Mouse (Mus musculus): ENCODE data around the gene Hist1h2bf. TPM values are rescaled to one million over a fixed set of nuclear protein-coding genes. Genes with fewer than 3 reads are reported as not detected.
"Not testable (repeated sequence)": the region's sequence is repeated elsewhere in the genome, so short reads cannot be mapped to it uniquely, and the experiment has no call there.

Hist1h2bf gene
- polyA plus RNA-seq, 1 experiment = 5.7 TPM

- H3K4me1 ChIP-seq (ENCODE audit: control insufficient read depth, insufficient read depth, low read length) = no peaks in the 10 kb centered on the region; the same call in 1 of the 2 replicates
- no peak overlapping the region for H3K27ac ChIP-seq (ENCODE audit: insufficient read depth, low read length)
- TF ChIP-seq POLR2A (IDR thresholded peaks at IDR 0.05; ENCODE audit: low read depth, low read length) = no peak
- no peak for TF ChIP-seq CTCF (IDR thresholded peaks at IDR 0.05; ENCODE audit: borderline replicate concordance, insufficient read depth, low read length)
- H3K4me3 ChIP-seq (ENCODE audit: insufficient read depth, low read length) = no peak overlapping the region
These were observed 17.2 kb upstream of the Hist1h2bf start for GRCm38 (mm10) chr13:23591206-23591605.

- peaks cover 3% of the 10 kb centered on the region for H3K4me1 ChIP-seq (ENCODE audit: control insufficient read depth, insufficient read depth, low read length)
These were observed 12.9 kb upstream of the Hist1h2bf start for GRCm38 (mm10) chr13:23586940-23587225.

GRCm38 (mm10) chr13:23586099-23586939 is 12.3 kb upstream of the Hist1h2bf start:
- Histone ChIP-seq H3K27ac (ENCODE audit: insufficient read depth, low read length) (peak overlapping the region; percentile 94), H3K4me1 (ENCODE audit: control insufficient read depth, insufficient read depth, low read length) (peaks cover 3% of the 10 kb centered on the region), H3K4me3 (ENCODE audit: insufficient read depth, low read length) (peak overlapping the region; percentile 29)
- TF ChIP-seq POLR2A (IDR thresholded peaks at IDR 0.05; ENCODE audit: low read depth, low read length) = peak; percentile 33; the same call in 1 of the 2 replicates
- no peak for TF ChIP-seq CTCF (IDR thresholded peaks at IDR 0.05; ENCODE audit: borderline replicate concordance, insufficient read depth, low read length)

More at GRCm38 (mm10) chr13:23586940-23587225, 12.9 kb upstream of the Hist1h2bf start:
- Histone ChIP-seq H3K4me3 (ENCODE audit: insufficient read depth, low read length) (peak overlapping the region; percentile 29), H3K27ac (ENCODE audit: insufficient read depth, low read length) (peak overlapping the region; percentile 94)
- no peak for TF ChIP-seq POLR2A (IDR thresholded peaks at IDR 0.05; ENCODE audit: low read depth, low read length)
- TF ChIP-seq CTCF (IDR thresholded peaks at IDR 0.05; ENCODE audit: borderline replicate concordance, insufficient read depth, low read length) = no peak

DNA sequence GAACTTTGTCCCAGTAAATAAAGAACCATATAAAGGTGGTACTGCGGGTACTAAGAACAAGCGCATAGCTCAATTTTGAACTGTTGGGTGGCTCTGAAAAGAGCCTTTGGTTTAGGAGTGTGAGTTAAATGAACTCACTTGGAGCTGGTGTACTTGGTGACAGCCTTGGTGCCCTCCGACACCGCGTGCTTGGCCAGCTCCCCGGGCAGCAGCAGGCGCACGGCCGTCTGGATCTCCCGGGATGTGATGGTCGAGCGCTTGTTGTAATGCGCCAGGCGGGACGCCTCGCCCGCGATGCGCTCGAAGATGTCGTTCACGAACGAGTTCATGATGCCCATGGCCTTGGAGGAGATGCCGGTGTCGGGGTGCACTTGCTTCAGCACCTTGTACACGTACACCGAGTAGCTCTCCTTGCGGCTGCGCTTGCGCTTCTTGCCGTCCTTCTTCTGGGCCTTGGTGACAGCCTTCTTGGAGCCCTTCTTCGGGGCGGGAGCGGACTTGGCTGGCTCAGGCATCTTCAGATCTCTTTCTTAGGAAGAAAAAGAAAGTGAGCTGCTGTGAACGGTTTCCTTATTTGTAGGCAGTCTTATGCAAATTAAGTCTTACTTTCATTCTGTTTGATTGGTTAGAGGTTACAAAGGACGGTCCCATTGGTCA is 11.6 kb upstream of the Hist1h2bf start:
- Histone ChIP-seq H3K4me3 (ENCODE audit: insufficient read depth, low read length) (peak overlapping the region; percentile 24), H3K27ac (ENCODE audit: insufficient read depth, low read length) (peak overlapping the region; percentile 80)
- H3K4me1 ChIP-seq (ENCODE audit: control insufficient read depth, insufficient read depth, low read length) = not testable (repeated sequence)
- peak; percentile 95 for TF ChIP-seq POLR2A (IDR thresholded peaks at IDR 0.05; ENCODE audit: low read depth, low read length)

DNA sequence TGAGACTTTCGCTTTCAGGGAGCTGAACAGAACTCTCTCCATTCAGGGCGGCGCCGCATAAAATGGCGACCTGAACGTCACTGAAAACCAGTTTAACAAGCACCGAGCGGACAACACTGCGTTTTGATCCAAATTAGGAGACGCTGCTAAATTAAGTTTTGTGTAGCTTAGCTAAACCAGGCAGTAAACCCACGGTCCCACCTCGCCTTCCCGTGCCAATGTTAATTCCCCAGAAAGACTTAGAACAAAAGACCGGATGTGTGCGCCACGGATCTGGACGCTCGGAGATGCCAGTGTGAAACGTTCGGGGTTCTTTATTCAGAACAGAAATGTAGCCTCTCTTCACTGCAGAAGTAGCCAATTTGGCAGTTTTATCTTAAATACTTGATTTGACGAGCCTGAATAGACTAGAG is 11.0 kb upstream of the Hist1h2bf start:
- Histone ChIP-seq H3K4me1 (ENCODE audit: control insufficient read depth, insufficient read depth, low read length) (peaks cover 3% of the 10 kb centered on the region), H3K4me3 (ENCODE audit: insufficient read depth, low read length) (peak overlapping the region; percentile 24), H3K27ac (ENCODE audit: insufficient read depth, low read length) (peak overlapping the region; percentile 80)
- peak; percentile 88 for TF ChIP-seq POLR2A (IDR thresholded peaks at IDR 0.05; ENCODE audit: low read depth, low read length)
- no peak for TF ChIP-seq CTCF (IDR thresholded peaks at IDR 0.05; ENCODE audit: borderline replicate concordance, insufficient read depth, low read length)

DNA sequence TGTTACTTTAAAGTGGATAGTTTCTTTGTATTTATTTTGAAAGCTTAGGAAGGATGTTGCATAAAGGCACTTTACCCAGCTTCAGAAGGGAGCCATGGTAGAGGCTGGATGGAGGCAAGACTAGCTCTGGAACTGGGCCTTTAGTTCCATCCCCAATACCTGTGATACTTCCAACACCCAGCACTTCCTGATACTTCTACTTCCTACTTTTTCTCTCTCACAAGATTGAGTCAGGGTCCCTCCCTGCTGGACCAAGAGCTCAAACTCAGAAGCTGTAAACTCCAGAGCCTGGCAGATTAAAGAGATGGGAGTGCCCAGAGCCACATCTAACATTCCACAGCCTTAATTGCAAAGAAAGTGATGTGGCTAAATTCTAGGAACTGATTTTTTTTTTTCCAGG is 10.3 kb upstream of the Hist1h2bf start:
- H3K4me3 ChIP-seq (ENCODE audit: insufficient read depth, low read length) = peak overlapping the region; percentile 7; the same call in 1 of the 2 replicates
- TF ChIP-seq CTCF (IDR thresholded peaks at IDR 0.05; ENCODE audit: borderline replicate concordance, insufficient read depth, low read length) (no peak), POLR2A (IDR thresholded peaks at IDR 0.05; ENCODE audit: low read depth, low read length) (peak; percentile 8; the same call in 1 of the 2 replicates)
- peak overlapping the region; percentile 80 for H3K27ac ChIP-seq (ENCODE audit: insufficient read depth, low read length)
- H3K4me1 ChIP-seq (ENCODE audit: control insufficient read depth, insufficient read depth, low read length) = peaks cover 3% of the 10 kb centered on the region

- peaks cover 3% of the 10 kb centered on the region for H3K4me1 ChIP-seq (ENCODE audit: control insufficient read depth, insufficient read depth, low read length)
- no peak overlapping the region; the same call in 1 of the 2 replicates for H3K4me3 ChIP-seq (ENCODE audit: insufficient read depth, low read length)
- peak overlapping the region; percentile 64 for H3K27ac ChIP-seq (ENCODE audit: insufficient read depth, low read length)
- TF ChIP-seq POLR2A (IDR thresholded peaks at IDR 0.05; ENCODE audit: low read depth, low read length) = no peak
- TF ChIP-seq CTCF (IDR thresholded peaks at IDR 0.05; ENCODE audit: borderline replicate concordance, insufficient read depth, low read length) = no peak
These were observed 9.5 kb upstream of the Hist1h2bf start for GRCm38 (mm10) chr13:23583387-23584068.

- Histone ChIP-seq H3K4me1 (ENCODE audit: control insufficient read depth, insufficient read depth, low read length) (peaks cover 3% of the 10 kb centered on the region), H3K27ac (ENCODE audit: insufficient read depth, low read length) (peak overlapping the region; percentile 64), H3K4me3 (ENCODE audit: insufficient read depth, low read length) (peak overlapping the region; percentile 66)
- TF ChIP-seq POLR2A (IDR thresholded peaks at IDR 0.05; ENCODE audit: low read depth, low read length) = peak; percentile 57
- TF ChIP-seq CTCF (IDR thresholded peaks at IDR 0.05; ENCODE audit: borderline replicate concordance, insufficient read depth, low read length) = no peak
These were observed 8.4 kb upstream of the Hist1h2bf start for GRCm38 (mm10) chr13:23582219-23583056.
